Mouse (Mus musculus) liver, adult 2 months (tissue): ENCODE measurements around the gene Nuak2. TPM values are rescaled to one million over a fixed set of nuclear protein-coding genes. Genes with fewer than 3 reads are reported as not detected.

Experiments used
- DNase-seq: peaks from one replicate; pipeline ENCODE4 v3.0.0-alpha.2; 2011; ENCODE audit warnings: low read depth, low spot score; ENCODE audit errors: extremely low read depth
- H3K27ac ChIP-seq: fragments of 200-500 bp; replicated peaks from 2 replicates; pipeline ENCODE4 v1.5.1; 2012; ENCODE audit warnings: low read depth, mild to moderate bottlenecking, control low read depth, inconsistent platforms, low read length; ENCODE audit not compliant: insufficient read depth
- H3K27me3 ChIP-seq: fragments of 200-500 bp; 2 replicates; pipeline ENCODE4 v1.6.1; 2012; ENCODE audit warnings: mild to moderate bottlenecking, moderate library complexity, low read length, inconsistent platforms; ENCODE audit not compliant: control insufficient read depth, insufficient read depth
- H3K36me3 ChIP-seq: fragments of 200-500 bp; 2 replicates; pipeline ENCODE4 v1.6.1; 2012; ENCODE audit warnings: low read length, inconsistent platforms; ENCODE audit not compliant: control insufficient read depth, insufficient read depth
- H3K4me1 ChIP-seq: fragments of 200-500 bp; 2 replicates; pipeline ENCODE4 v1.6.1; 2011; ENCODE audit warnings: low read length; ENCODE audit not compliant: control insufficient read depth, insufficient read depth
- H3K4me3 ChIP-seq: fragments of 200-500 bp; 2 replicates; pipeline ENCODE4 v1.5.1; 2011; ENCODE audit warnings: low read depth, mild to moderate bottlenecking, control low read depth, low read length, moderate library complexity; ENCODE audit not compliant: insufficient read depth
- H3K79me2 ChIP-seq: fragments of 200-500 bp; 2 replicates; pipeline ENCODE4 v1.6.1; 2012; ENCODE audit warnings: inconsistent platforms, mild to moderate bottlenecking, low read length, moderate library complexity; ENCODE audit not compliant: control insufficient read depth, insufficient read depth
- H3K9ac ChIP-seq: fragments of 200-500 bp; 2 replicates; pipeline ENCODE4 v1.6.1; 2012; ENCODE audit warnings: low read depth, mild to moderate bottlenecking, control low read depth, inconsistent platforms, low read length
- CTCF ChIP-seq: fragments of 200-500 bp; IDR thresholded peaks from 2 replicates; pipeline ENCODE4 v1.5.1; 2011; ENCODE audit warnings: low read depth, low read length, control low read depth
- POLR2A ChIP-seq: fragments of 200-500 bp; IDR thresholded peaks from 2 replicates; pipeline ENCODE4 v1.6.1; 2011; ENCODE audit warnings: low read length, control low read depth; ENCODE audit not compliant: insufficient read depth; ENCODE audit errors: extremely low read depth
- WGBS: fragments of 180-500 bp; shearing (Covaris S2); methylation state at CpG from one replicate; pipeline ENCODE4 v1.1.7; 2018; 5-methylcytosine and 5-hydroxymethylcytosine counted together
- polyA plus RNA-seq: library from polyadenylated mRNA; depleted of rRNA; stranded (reverse); fragments of >200 nt; gene quantifications from 2 replicates; pipeline ENCODE4 v1.2.3, GENCODE M21; 2012
- total RNA-seq: library from RNA; depleted of rRNA; stranded (reverse); fragments of >200 nt; gene quantifications from 2 replicates; pipeline ENCODE4 v1.2.3, GENCODE M21; 2014

The Nuak2 gene
- total and polyA plus RNA-seq, 2 experiments, result 4.8 to 8.0 TPM

- H3K9ac ChIP-seq, result no peak overlapping the region
- H3K36me3 ChIP-seq, result no peaks in the 10 kb centered on the region
- H3K79me2 ChIP-seq, result no peaks in the 10 kb centered on the region
- no peaks in the 10 kb centered on the region; the same call in 1 of the 2 replicates for H3K27me3 ChIP-seq
- H3K4me3 ChIP-seq, result no peak overlapping the region
- no peak for TF ChIP-seq CTCF
- TF ChIP-seq POLR2A, result no peak
- no peak for DNase-seq
- no peaks in the 10 kb centered on the region for H3K4me1 ChIP-seq
- no peak overlapping the region for H3K27ac ChIP-seq
- WGBS, result 91% methylated on average over 7 of the region's 7 CpGs
These were observed 7.3 kb upstream of the Nuak2 start for GRCm38 (mm10) chr1:132308674-132309073.

DNA sequence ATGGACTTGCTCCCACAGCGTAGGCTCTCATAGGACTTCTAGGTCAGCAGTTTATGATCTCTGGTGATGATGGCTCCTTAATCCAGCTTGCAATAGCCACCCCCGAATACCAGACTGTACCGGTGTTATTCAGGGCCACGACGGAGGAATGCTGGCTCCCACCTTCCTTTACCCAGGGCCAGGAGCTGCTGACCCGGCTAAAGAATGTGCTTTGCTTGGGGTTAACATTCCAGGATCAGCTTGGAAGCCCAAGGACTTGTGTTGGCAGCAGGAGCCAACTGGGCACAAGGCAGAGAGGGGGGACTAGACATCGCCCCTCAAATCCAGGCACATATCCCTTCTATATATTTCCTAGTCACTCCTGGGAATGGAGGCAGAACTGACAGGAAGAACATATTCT lies 5.2 kb upstream of the Nuak2 start:
- peaks cover 3% of the 10 kb centered on the region; the same call in 1 of the 2 replicates for H3K4me1 ChIP-seq
- no peak for DNase-seq
- H3K27me3 ChIP-seq, result no peaks in the 10 kb centered on the region; the same call in 1 of the 2 replicates
- H3K27ac ChIP-seq, result no peak overlapping the region
- WGBS, result 75% methylated on average over 7 of the region's 7 CpGs
- TF ChIP-seq POLR2A, result no peak
- no peak for TF ChIP-seq CTCF
- H3K79me2 ChIP-seq, result no peaks in the 10 kb centered on the region
- no peak overlapping the region for H3K9ac ChIP-seq
- H3K36me3 ChIP-seq, result no peaks in the 10 kb centered on the region
- no peak overlapping the region for H3K4me3 ChIP-seq

GRCm38 (mm10) chr1:132311174-132311859 lies 4.6 kb upstream of the Nuak2 start:
- TF ChIP-seq CTCF (no peak), POLR2A (no peak)
- no peak overlapping the region for H3K4me3 ChIP-seq
- no peaks in the 10 kb centered on the region for H3K36me3 ChIP-seq
- H3K9ac ChIP-seq, result no peak overlapping the region
- 83% methylated on average over 10 of the region's 10 CpGs for WGBS
- no peaks in the 10 kb centered on the region; the same call in 1 of the 2 replicates for H3K27me3 ChIP-seq
- DNase-seq, result no peak
- H3K27ac ChIP-seq, result no peak overlapping the region
- no peaks in the 10 kb centered on the region for H3K79me2 ChIP-seq
- H3K4me1 ChIP-seq, result peaks cover 3% of the 10 kb centered on the region; the same call in 1 of the 2 replicates

DNA sequence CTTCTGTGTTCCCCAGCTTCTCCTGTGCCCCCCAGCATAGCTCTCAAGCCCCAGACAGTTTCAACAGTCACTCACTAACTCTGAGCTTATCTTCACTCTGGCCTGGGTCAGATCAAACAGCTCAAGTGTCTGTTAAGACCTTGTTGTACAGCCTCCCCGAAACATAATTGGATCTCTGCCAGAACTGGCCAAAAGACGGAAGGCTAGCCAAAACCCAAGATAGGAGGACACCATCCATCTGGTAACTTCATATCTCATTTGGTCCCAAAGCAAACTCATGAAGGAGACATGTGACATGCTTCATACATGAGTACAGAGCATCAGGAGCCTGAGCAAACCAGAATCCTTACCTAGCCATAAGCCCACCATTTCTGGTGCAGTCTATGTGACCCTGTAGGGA lies 3.9 kb upstream of the Nuak2 start:
- Histone ChIP-seq H3K9ac (no peak overlapping the region), H3K27ac (no peak overlapping the region), H3K36me3 (no peaks in the 10 kb centered on the region), H3K4me1 (peaks cover 3% of the 10 kb centered on the region; the same call in 1 of the 2 replicates), H3K4me3 (no peak overlapping the region), H3K27me3 (no peaks in the 10 kb centered on the region; the same call in 1 of the 2 replicates), H3K79me2 (no peaks in the 10 kb centered on the region)
- no peak for DNase-seq
- TF ChIP-seq CTCF, result no peak
- no peak for TF ChIP-seq POLR2A
- WGBS, result 35% methylated on average over 2 of the region's 2 CpGs

DNA sequence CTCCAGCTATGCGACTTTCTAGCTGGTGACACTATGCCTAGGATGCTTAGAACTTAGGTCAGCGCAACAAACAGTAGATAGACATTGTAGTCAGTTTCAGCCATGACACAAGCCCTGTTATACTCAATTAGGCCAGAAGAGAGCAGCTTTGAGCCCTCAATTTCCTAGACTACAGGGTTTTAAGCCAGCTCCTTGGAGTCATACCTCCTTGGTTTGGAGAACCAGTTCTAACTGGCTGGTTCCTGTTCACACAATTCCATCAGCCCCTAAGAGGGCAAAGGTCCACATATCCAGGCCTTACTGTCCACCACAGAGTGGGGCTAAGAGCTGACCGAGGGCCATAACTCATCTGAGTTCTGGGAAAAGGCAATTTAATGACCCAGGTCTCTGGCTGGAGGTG lies 3.2 kb upstream of the Nuak2 start:
- peak; percentile 57 for DNase-seq
- no peak overlapping the region for H3K4me3 ChIP-seq
- peaks cover 5% of the 10 kb centered on the region; the same call in 1 of the 2 replicates for H3K4me1 ChIP-seq
- peak; percentile 52 for TF ChIP-seq CTCF
- no peak for TF ChIP-seq POLR2A
- H3K36me3 ChIP-seq, result no peaks in the 10 kb centered on the region
- H3K27me3 ChIP-seq, result no peaks in the 10 kb centered on the region; the same call in 1 of the 2 replicates
- H3K27ac ChIP-seq, result no peak overlapping the region
- WGBS, result 49% methylated on average over 3 of the region's 3 CpGs
- no peaks in the 10 kb centered on the region for H3K79me2 ChIP-seq
- H3K9ac ChIP-seq, result no peak overlapping the region

GRCm38 (mm10) chr1:132316625-132316994 lies 684 bp downstream of the Nuak2 start:
- peaks cover 18% of the 10 kb centered on the region; the same call in 1 of the 2 replicates for H3K79me2 ChIP-seq
- peaks cover 29% of the 10 kb centered on the region for H3K4me1 ChIP-seq
- peak overlapping the region; percentile 89 for H3K9ac ChIP-seq
- 0 out of 2 replicates have a peak, but pooled peaks cover 2% of the 10 kb centered on the region for H3K36me3 ChIP-seq
- H3K27me3 ChIP-seq, result no peaks in the 10 kb centered on the region
- TF ChIP-seq CTCF, result no peak
- TF ChIP-seq POLR2A, result no peak
- no peak for DNase-seq
- H3K27ac ChIP-seq, result peak overlapping the region; percentile 92
- H3K4me3 ChIP-seq, result peak overlapping the region; percentile 90
- 4% methylated on average over 7 of the region's 7 CpGs for WGBS
